Mouse (Mus musculus): ENCODE measurements around the gene Il4. TPM values are rescaled to one million over a fixed set of nuclear protein-coding genes. Genes with fewer than 3 reads are reported as not detected.
A peak's percentile ranks its signal among the peaks of the same experiment; 100 is the strongest.

The Il4 gene
- polyA plus RNA-seq, 1 experiment: not detected

DNA sequence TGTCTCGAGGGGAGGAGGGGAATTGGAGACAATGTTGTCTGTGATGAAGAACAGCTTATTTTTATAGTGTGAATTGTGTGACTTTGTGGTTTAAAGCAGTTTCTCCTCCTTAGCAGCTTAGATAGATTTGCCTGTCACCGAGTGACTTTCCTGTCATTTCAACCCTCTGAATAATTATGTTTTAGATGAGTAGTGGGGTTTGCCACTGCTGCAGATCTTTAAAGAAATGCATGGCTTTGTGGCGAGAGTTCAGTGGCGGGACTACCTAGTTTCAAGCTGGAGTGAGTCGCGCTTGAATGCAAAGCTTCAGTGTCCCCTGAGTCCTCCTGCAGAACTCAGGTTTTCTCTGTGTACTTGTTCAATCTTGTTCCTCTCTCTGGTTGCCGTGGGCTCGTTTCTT is 30.2 kb downstream of the Il4 start:
- 84% methylated on average over 8 of the region's 8 CpGs for WGBS
- H3K27ac ChIP-seq (ENCODE audit: insufficient read depth, low read depth, low read length): no peak overlapping the region
- no peaks in the 10 kb centered on the region for H3K4me1 ChIP-seq (ENCODE audit: control insufficient read depth, insufficient read depth, low read length)
- TF ChIP-seq POLR2A (IDR thresholded peaks at IDR 0.05; ENCODE audit: low read depth, low read length) (no peak), CTCF (conservative IDR thresholded peaks at IDR 0.05; ENCODE audit: insufficient read depth, insufficient read length, low read depth, low read length) (no peak)
- H3K4me3 ChIP-seq (ENCODE audit: insufficient read depth, low read depth, low read length): no peak overlapping the region
- no peaks in the 10 kb centered on the region for H3K27me3 ChIP-seq (replicated peaks; ENCODE audit: control insufficient read depth, insufficient read depth, low read length)
- H3K36me3 ChIP-seq (ENCODE audit: control insufficient read depth, insufficient read depth, low read length): peaks cover 1% of the 10 kb centered on the region
- DNase-seq: no peak

DNA sequence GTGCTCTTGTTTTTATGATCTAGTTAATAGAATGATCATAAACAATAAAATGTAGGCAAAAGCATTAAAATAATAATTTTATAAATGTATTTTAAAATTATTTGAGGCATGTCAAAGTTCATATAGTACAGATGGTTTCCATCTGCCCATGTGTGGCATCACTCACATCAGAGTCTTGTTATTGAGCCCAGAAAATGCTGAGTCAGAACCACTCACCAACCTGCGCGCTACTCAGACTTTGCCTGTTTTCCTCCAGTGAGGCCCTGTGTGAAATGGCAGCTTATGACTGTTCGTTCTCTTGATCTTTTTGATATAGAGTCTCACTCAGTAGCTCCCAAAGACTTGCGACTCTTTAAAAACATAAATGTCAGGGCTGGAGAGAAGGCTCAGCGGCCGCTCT is 33.0 kb downstream of the Il4 start:
- TF ChIP-seq CTCF (conservative IDR thresholded peaks at IDR 0.05; ENCODE audit: insufficient read depth, insufficient read length, low read depth, low read length) (no peak), POLR2A (IDR thresholded peaks at IDR 0.05; ENCODE audit: low read depth, low read length) (no peak)
- Histone ChIP-seq H3K27ac (ENCODE audit: insufficient read depth, low read depth, low read length) (no peak overlapping the region), H3K4me1 (ENCODE audit: control insufficient read depth, insufficient read depth, low read length) (no peaks in the 10 kb centered on the region), H3K4me3 (ENCODE audit: insufficient read depth, low read depth, low read length) (no peak overlapping the region), H3K36me3 (ENCODE audit: control insufficient read depth, insufficient read depth, low read length) (peaks cover 1% of the 10 kb centered on the region), H3K27me3 (replicated peaks; ENCODE audit: control insufficient read depth, insufficient read depth, low read length) (no peaks in the 10 kb centered on the region)
- DNase-seq: no peak
- 93% methylated on average over 6 of the region's 6 CpGs for WGBS

DNA sequence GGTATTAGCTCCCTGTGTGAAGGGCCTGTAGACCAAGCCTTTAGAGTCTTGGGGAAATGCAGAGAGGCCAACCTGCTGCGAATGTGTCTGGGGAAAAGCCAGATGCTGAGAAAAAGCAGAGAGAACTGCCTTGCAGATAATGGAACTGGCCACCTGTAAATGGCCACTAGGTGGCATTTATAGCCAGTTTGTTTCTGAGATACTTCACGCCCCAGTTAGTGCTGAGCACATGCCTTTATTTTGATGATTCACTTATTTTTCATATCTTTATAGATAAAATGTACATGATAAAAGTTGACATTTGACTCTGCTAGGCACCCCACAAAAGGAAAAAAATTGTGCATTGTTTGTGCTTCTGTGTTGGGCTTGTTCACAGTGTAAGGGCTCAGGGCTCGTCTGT is 33.6 kb downstream of the Il4 start:
- no peaks in the 10 kb centered on the region for H3K27me3 ChIP-seq (replicated peaks; ENCODE audit: control insufficient read depth, insufficient read depth, low read length)
- DNase-seq: peak; percentile 29
- H3K36me3 ChIP-seq (ENCODE audit: control insufficient read depth, insufficient read depth, low read length): peaks cover 1% of the 10 kb centered on the region
- H3K27ac ChIP-seq (ENCODE audit: insufficient read depth, low read depth, low read length): no peak overlapping the region
- 58% methylated on average over 3 of the region's 3 CpGs for WGBS
- H3K4me1 ChIP-seq (ENCODE audit: control insufficient read depth, insufficient read depth, low read length): no peaks in the 10 kb centered on the region
- no peak overlapping the region for H3K4me3 ChIP-seq (ENCODE audit: insufficient read depth, low read depth, low read length)
- TF ChIP-seq POLR2A (IDR thresholded peaks at IDR 0.05; ENCODE audit: low read depth, low read length) (no peak), CTCF (conservative IDR thresholded peaks at IDR 0.05; ENCODE audit: insufficient read depth, insufficient read length, low read depth, low read length) (peak; percentile 32; the same call in 1 of the 2 replicates)

DNA sequence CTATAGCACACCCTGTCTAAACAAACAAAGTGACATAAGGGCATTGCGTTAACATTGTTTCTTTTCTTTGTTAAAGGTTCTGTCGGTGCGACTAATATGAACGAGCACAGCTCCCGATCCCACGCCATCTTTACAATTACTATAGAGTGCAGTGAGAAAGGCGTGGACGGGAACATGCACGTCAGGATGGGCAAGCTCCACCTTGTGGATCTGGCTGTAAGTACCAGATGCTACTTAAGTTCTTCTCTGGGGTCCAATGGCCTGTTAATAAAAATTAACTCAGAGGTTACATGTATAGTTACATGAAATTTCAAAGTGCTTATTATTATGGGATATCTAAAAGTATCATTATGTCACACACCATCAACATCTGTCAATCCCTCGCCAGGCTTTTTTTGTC is 35.3 kb downstream of the Il4 start:
- no peaks in the 10 kb centered on the region for H3K27me3 ChIP-seq (replicated peaks; ENCODE audit: control insufficient read depth, insufficient read depth, low read length)

DNA sequence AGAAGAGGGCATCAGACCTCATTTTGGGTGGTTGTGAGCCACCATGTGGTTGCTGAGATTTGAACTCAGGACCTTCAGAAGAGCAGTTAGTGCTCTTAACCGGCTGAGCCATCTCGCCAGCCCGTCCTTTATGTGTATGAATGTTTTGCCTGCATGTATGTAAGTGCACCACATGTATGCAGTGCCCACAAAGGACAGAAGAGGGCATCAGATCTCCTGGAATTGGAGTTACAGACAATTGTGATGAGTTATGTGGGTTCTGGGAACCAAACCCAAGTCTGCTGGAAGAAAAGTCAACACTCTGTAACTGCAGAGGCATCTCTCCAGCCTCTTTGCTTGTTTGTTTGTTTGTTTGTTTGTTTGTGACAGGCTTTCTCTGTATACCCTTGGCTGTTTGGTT is 37.9 kb downstream of the Il4 start:
- Histone ChIP-seq H3K4me1 (ENCODE audit: control insufficient read depth, insufficient read depth, low read length) (no peaks in the 10 kb centered on the region), H3K4me3 (ENCODE audit: insufficient read depth, low read depth, low read length) (no peak overlapping the region), H3K36me3 (ENCODE audit: control insufficient read depth, insufficient read depth, low read length) (peaks cover 1% of the 10 kb centered on the region; the same call in 1 of the 2 replicates), H3K27me3 (replicated peaks; ENCODE audit: control insufficient read depth, insufficient read depth, low read length) (no peaks in the 10 kb centered on the region), H3K27ac (ENCODE audit: insufficient read depth, low read depth, low read length) (no peak overlapping the region)
- DNase-seq: no peak
- 98% methylated on average over 3 of the region's 3 CpGs for WGBS
- no peak for TF ChIP-seq CTCF (conservative IDR thresholded peaks at IDR 0.05; ENCODE audit: insufficient read depth, insufficient read length, low read depth, low read length)
- TF ChIP-seq POLR2A (IDR thresholded peaks at IDR 0.05; ENCODE audit: low read depth, low read length): no peak

More for the DNA sequence above, 35.3 kb downstream of the Il4 start:
- 84% methylated on average over 10 of the region's 10 CpGs for WGBS
- Histone ChIP-seq H3K36me3 (ENCODE audit: control insufficient read depth, insufficient read depth, low read length) (peaks cover 1% of the 10 kb centered on the region), H3K4me1 (ENCODE audit: control insufficient read depth, insufficient read depth, low read length) (no peaks in the 10 kb centered on the region), H3K27ac (ENCODE audit: insufficient read depth, low read depth, low read length) (no peak overlapping the region), H3K4me3 (ENCODE audit: insufficient read depth, low read depth, low read length) (no peak overlapping the region)
- no peak for DNase-seq
- TF ChIP-seq POLR2A (IDR thresholded peaks at IDR 0.05; ENCODE audit: low read depth, low read length) (no peak), CTCF (conservative IDR thresholded peaks at IDR 0.05; ENCODE audit: insufficient read depth, insufficient read length, low read depth, low read length) (no peak)

DNA sequence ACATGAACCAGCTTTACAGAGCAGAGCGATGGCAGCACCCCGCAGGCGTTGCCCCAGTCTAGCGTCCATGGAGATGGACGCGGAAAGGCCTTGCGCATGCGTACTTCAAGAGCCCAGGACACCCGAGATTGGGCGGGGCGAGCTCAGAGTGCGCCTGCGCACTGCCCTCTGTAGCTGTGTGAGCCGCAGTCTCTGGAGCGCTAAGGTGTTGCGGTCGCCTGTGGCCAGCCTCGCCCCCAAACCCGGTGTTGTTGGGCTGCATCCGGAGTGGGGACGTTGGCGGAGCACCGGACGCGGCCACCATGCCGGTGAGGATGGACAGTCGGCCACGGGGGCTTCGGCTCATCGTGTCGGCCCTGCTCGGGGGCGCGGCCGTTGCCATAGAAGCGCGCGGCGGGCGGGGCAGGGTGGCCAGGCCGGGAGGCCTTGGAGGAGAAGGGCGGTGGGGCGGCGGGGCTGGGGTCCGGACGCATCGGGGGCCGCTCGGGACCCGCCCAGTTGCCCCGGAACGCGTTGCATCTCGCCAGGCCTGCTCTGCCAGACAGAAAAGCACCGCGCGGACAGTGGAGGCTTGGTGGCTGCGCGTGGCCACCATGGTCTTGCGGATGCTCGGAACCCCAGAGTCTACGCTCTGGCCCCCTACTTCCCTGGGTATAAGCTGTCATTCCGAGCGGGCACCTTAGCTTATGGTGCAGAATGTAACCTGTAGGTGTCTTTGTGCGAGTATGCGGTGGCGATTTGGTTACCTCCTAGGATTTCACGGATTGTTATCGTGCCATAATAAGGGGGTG is 51.0 kb downstream of the Il4 start, which contains the start of gene Kif3a:
TSS of gene Kif3a (plus strand) at position 156 of the 791 bp plus-strand sequence.
- no peaks in the 10 kb centered on the region for H3K27me3 ChIP-seq (replicated peaks; ENCODE audit: control insufficient read depth, insufficient read depth, low read length)
- no peak for TF ChIP-seq POLR2A (IDR thresholded peaks at IDR 0.05; ENCODE audit: low read depth, low read length)
- no peak for TF ChIP-seq CTCF (conservative IDR thresholded peaks at IDR 0.05; ENCODE audit: insufficient read depth, insufficient read length, low read depth, low read length)
- H3K4me3 ChIP-seq (ENCODE audit: insufficient read depth, low read depth, low read length): peak within 1 kb of the TSS; percentile 86
- peak; percentile 97 for DNase-seq
- WGBS: under 1% methylated on average over 69 of the region's 69 CpGs
- no peaks in the 10 kb centered on the region for H3K36me3 ChIP-seq (ENCODE audit: control insufficient read depth, insufficient read depth, low read length)
- H3K27ac ChIP-seq (ENCODE audit: insufficient read depth, low read depth, low read length): no peak within 1 kb of the TSS
- no peaks in the 10 kb centered on the region for H3K4me1 ChIP-seq (ENCODE audit: control insufficient read depth, insufficient read depth, low read length)

DNA sequence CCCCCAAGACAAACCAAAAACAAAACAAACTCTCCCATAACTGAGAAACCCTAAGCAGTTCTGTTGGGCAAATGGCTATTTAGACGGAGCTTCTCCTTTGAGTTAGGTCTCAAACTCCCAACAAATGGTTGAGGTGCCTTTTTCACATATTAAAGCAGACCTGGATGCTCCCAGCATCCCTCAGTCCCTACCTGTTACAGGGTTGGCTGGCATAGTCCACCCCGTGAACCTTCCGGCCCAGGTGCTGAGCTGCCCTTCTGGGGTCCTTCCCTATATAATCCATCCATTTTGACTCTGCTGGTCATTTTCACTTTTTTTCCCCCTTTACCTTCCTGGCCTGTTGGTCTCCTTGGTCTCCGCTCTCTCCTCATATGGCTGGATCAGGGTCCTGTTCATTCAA is 51.8 kb downstream of the Il4 start:
- TF ChIP-seq CTCF (conservative IDR thresholded peaks at IDR 0.05; ENCODE audit: insufficient read depth, insufficient read length, low read depth, low read length) (no peak), POLR2A (IDR thresholded peaks at IDR 0.05; ENCODE audit: low read depth, low read length) (no peak)
- Histone ChIP-seq H3K4me3 (ENCODE audit: insufficient read depth, low read depth, low read length) (no peak overlapping the region), H3K36me3 (ENCODE audit: control insufficient read depth, insufficient read depth, low read length) (no peaks in the 10 kb centered on the region), H3K27me3 (replicated peaks; ENCODE audit: control insufficient read depth, insufficient read depth, low read length) (no peaks in the 10 kb centered on the region), H3K4me1 (ENCODE audit: control insufficient read depth, insufficient read depth, low read length) (no peaks in the 10 kb centered on the region), H3K27ac (ENCODE audit: insufficient read depth, low read depth, low read length) (no peak overlapping the region)
- DNase-seq: no peak
- 85% methylated on average over 4 of the region's 4 CpGs for WGBS
